Mouse (Mus musculus) frontal cortex, adult (tissue): Measurements from ENCODE around the gene Adgrf5.
"Not testable (repeated sequence)": the region's sequence is repeated elsewhere in the genome, so short reads cannot be mapped to it uniquely, and the experiment has no call there.

Source experiments
- ATAC-seq: cut with Nextera tagmentation; 2 replicates; pipeline ENCODE4 v1.9.2; 2017; ENCODE audit warnings: mild to moderate bottlenecking, moderate library complexity, mixed read lengths; ENCODE audit not compliant: low TSS enrichment

Adgrf5 gene

GRCm38 (mm10) chr17:43460245-43461181 is 100.3 kb downstream of the Adgrf5 start:
- peak; percentile 72; the same call in 1 of the 2 replicates for ATAC-seq

- no peak for ATAC-seq
Measured at GRCm38 (mm10) chr17:43470039-43470438, 109.8 kb downstream of the Adgrf5 start.

GRCm38 (mm10) chr17:43472558-43472957 is 112.3 kb downstream of the Adgrf5 start:
- no peak for ATAC-seq

- no peak for ATAC-seq
Measured at GRCm38 (mm10) chr17:43474775-43475174, 114.5 kb downstream of the Adgrf5 start.

GRCm38 (mm10) chr17:43477621-43478020 is 117.4 kb downstream of the Adgrf5 start:
- no peak for ATAC-seq

DNA sequence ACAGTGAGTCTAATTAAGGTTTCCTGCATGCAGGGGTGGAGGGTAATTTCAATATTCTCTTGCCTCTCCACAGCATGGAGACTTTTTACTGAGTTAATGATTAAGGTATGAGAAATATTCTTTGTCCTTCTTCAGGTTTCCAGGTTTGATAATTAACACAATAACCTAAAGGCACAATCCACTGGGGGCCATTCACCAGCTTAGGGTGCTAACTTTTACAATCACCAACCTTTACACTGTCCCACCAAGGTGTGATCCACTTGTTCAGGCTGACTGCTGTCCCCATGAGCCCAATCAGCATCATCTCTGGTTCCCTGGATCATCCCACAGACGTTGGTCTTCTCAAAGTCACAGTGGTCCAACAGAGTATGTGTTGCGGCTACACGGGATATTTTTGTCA is 125.7 kb downstream of the Adgrf5 start:
- ATAC-seq = no peak

GRCm38 (mm10) chr17:43488439-43489151 is 128.3 kb downstream of the Adgrf5 start:
- ATAC-seq = no peak

GRCm38 (mm10) chr17:43490371-43490770 is 130.1 kb downstream of the Adgrf5 start:
- ATAC-seq = not testable (repeated sequence)

- ATAC-seq = no peak
Measured at GRCm38 (mm10) chr17:43495502-43495901, 135.3 kb downstream of the Adgrf5 start.

- no peak for ATAC-seq
Measured at GRCm38 (mm10) chr17:43497521-43497920, 137.3 kb downstream of the Adgrf5 start.

DNA sequence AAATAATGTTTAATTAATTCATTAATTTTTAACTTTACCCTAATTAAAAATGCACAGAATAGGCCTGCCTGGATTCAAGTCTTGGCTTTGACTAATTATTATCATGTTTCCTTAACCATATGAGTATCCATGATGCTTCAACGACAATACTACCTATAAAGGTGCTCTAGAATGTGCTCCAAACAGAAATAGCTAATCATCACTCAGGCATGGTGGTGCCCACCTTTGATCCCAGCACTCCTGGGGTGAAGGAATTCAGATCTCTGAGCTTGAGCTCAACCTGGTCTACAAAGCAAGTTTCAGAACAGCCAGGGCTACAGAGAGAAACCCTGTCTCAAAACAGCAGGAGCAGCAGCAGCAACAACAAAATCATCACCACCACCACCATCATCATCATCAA is 140.3 kb downstream of the Adgrf5 start:
- no peak for ATAC-seq

- ATAC-seq = no peak
Measured at GRCm38 (mm10) chr17:43501223-43501622, 141.0 kb downstream of the Adgrf5 start.

GRCm38 (mm10) chr17:43501631-43502030 is 141.4 kb downstream of the Adgrf5 start:
- no peak for ATAC-seq

- ATAC-seq = no peak
Measured at GRCm38 (mm10) chr17:43502592-43502991, 142.3 kb downstream of the Adgrf5 start, which contains the start of gene Mep1a. Gene Mep1a (minus strand): TSS chr17:43502812.

- no peak for ATAC-seq
Measured at GRCm38 (mm10) chr17:43503861-43504593, 143.8 kb downstream of the Adgrf5 start.

DNA sequence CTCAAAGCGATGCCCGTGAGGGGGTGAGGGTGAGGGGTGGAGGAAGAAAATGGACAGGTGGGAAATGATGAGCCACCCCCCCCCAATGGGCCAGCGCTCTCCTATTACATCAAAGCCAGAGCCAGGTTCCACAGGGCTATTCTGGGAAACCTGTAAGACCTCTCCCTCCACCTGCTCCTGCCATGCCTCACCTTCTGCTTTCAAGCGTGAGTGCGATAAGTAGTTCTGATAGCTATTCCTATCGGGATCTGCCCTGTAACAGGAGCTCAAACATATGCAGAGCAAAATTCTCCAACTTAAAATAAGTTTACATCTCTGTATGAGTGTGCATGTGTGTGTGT is 144.3 kb downstream of the Adgrf5 start:
- ATAC-seq = no peak
